Mouse (Mus musculus) embryo, embryonic 10 days (tissue): ENCODE results near the gene Dnajc17.
A peak's percentile ranks its signal among the peaks of the same experiment; 100 is the strongest.

Source experiments
- DNase-seq: peaks from one replicate; pipeline ENCODE4 v3.0.0-alpha.2; 2015; ENCODE audit warnings: low spot score

Dnajc17 gene

GRCm38 (mm10) chr2:119208344-119209175, at the start of gene Dnajc17, which contains the start of gene Zfyve19:
Dnajc17 (minus strand) TSS chr2:119208795.
Zfyve19 (plus strand) TSS chr2:119208617.
- DNase-seq = peak; percentile 99

GRCm38 (mm10) chr2:119254976-119255375, 46.4 kb upstream of the Dnajc17 start:
- no peak for DNase-seq

- peak; percentile 93 for DNase-seq
Measured at GRCm38 (mm10) chr2:119250826-119251478, 42.4 kb upstream of the Dnajc17 start.

- no peak for DNase-seq
Measured at GRCm38 (mm10) chr2:119250377-119250776, 41.8 kb upstream of the Dnajc17 start.

GRCm38 (mm10) chr2:119249592-119250061, 41.0 kb upstream of the Dnajc17 start:
- no peak for DNase-seq

- DNase-seq = no peak
Measured at GRCm38 (mm10) chr2:119247904-119248303, 39.3 kb upstream of the Dnajc17 start.

GRCm38 (mm10) chr2:119245246-119245645, 36.7 kb upstream of the Dnajc17 start:
- DNase-seq = no peak

- no peak for DNase-seq
Measured at GRCm38 (mm10) chr2:119242548-119242947, 34.0 kb upstream of the Dnajc17 start.

- no peak for DNase-seq
Measured at GRCm38 (mm10) chr2:119240819-119241186, 32.2 kb upstream of the Dnajc17 start.

GRCm38 (mm10) chr2:119240075-119240818, 31.7 kb upstream of the Dnajc17 start:
- no peak for DNase-seq

- DNase-seq = no peak
Measured at GRCm38 (mm10) chr2:119238671-119239070, 30.1 kb upstream of the Dnajc17 start.

GRCm38 (mm10) chr2:119237871-119238220, 29.3 kb upstream of the Dnajc17 start:
- peak; percentile 32 for DNase-seq

GRCm38 (mm10) chr2:119237210-119237870, 28.7 kb upstream of the Dnajc17 start, which contains the start of gene Spint1:
Spint1 (plus strand) TSS chr2:119237362.
- peak; percentile 23 for DNase-seq

- no peak for DNase-seq
Measured at GRCm38 (mm10) chr2:119236682-119237209, 28.2 kb upstream of the Dnajc17 start.

- DNase-seq = no peak
Measured at GRCm38 (mm10) chr2:119229775-119230704, 21.4 kb upstream of the Dnajc17 start, which contains the start of gene Ppp1r14d. Ppp1r14d (minus strand) TSS chr2:119229906.

- no peak for DNase-seq
Measured at GRCm38 (mm10) chr2:119209176-119209507, 547 bp upstream of the Dnajc17 start.

- DNase-seq = no peak
Measured at GRCm38 (mm10) chr2:119207961-119208343, 643 bp downstream of the Dnajc17 start.

- DNase-seq = no peak
Measured at GRCm38 (mm10) chr2:119203871-119204460, 4.6 kb downstream of the Dnajc17 start.

- DNase-seq = no peak
Measured at GRCm38 (mm10) chr2:119202914-119203453, 5.6 kb downstream of the Dnajc17 start.

GRCm38 (mm10) chr2:119198934-119199333, 9.7 kb downstream of the Dnajc17 start:
- no peak for DNase-seq
